Mouse (Mus musculus): Measurements from ENCODE around the gene Msantd2.

The Msantd2 gene

DNA sequence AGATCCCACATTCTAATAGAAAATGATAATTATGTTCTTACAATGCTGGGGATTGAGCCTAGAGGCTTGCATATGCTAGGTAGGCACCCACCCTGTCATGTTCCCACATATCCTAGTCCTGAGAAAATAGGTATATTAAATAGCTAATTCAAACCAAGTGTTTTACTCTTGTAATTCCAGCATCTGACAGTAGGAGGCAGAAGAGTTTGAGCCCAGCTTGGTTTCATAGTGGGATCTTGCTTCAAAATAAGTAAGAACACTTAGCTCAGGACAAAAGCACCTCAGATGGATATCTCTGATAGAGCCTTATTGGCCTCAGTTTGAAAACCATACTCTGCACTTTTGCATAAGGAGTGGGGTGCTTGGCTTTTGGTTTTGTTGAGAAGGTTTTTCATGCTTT is 15.2 kb downstream of the Msantd2 start:
- DNase-seq (ENCODE audit: low spot score), result no peak

DNA sequence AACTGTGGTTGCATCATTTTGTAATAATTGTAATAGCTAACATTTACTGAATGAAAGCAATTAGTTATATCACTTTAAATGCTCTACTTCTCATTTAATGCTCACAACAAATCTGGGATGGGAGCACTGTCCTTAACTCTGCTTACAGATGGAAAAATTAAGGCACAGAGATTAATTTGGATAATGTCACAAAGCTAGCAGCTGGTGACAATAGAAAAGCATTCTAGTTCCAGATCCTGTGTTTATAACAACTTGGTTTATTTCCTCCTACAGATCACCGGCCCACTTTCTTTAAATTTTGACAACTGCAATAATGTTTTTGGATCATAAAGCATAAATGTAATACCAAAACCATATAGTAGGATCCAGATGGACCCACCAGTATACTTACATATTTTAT is 16.9 kb downstream of the Msantd2 start:
- no peak for DNase-seq (ENCODE audit: low spot score)

DNA sequence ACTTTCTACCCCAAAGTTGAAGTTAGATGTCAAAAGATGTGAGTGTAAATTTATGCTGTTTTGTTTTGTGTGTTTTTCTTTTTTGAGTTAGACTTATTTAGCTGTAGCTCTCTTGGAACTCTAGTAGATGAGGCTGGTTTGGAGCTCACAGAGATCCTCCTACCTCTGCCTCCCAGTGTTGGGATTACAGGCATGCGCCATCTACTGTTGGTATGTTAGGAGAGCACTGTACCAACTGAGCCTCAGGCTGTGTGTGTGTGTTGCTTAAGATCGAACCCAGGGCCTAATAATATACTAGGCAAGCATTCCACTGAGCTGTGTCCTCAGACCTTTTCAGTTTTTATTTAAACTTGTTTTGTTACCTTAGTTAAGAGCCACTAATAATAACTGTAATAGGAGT is 23.0 kb downstream of the Msantd2 start:
- DNase-seq (ENCODE audit: low spot score), result no peak

DNA sequence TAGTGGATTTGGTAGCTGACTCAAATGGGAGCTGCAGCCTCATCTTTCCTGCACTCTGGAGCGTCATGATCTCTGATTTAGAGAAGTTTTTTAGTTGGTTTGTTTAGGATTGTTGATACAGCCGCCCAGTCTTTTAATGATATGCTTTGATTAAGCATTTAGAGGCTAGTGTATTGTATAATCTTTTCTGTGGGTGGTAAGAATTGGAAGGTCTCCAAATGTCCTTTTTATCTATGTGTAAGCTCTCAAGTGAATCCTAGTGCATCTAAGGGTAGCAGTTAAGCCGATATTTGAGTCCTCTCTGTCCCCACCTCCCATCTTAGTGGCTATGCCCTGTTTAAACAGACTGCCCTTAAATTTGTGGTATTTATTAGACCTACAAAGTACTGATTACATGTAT is 25.3 kb downstream of the Msantd2 start:
- DNase-seq (ENCODE audit: low spot score), result no peak

DNA sequence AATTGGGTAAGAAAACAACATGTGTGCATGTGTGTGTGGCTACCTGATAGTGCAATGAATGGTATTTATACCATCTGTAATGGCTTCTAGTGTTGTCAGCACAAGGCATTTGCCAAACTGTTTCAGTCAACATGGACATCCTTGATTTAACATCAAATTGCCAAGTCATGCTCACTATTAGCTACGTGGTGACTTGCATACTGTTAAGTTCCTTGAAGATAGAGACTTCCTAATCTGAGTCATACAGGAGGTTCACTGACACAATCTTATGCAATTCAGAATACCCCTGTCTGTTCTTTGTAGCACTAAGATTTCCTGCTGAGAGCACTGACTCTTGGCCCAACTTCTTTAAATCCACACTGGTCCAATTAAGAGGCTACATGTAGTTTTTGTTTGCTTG is 28.3 kb downstream of the Msantd2 start:
- no peak for DNase-seq (ENCODE audit: low spot score)

DNA sequence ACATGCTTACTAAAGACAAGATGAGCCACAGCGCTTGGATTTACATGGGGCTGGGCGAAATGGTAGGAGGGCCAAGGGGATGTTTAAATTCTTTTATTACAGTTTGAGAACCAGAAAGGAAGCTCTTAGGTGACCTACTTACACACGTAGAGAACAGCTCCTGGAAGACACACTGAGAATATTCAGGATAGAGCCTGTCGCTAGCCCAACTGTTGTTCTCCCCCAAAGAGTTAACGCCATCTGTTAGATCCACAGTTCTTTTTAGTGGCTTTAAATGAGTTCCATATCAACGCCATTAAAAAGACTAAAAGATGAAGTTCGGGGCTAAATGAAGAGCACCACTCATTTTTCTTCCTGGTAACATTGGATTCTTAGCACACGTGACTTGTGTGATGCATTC is 29.9 kb downstream of the Msantd2 start:
- no peak for DNase-seq (ENCODE audit: low spot score)

DNA sequence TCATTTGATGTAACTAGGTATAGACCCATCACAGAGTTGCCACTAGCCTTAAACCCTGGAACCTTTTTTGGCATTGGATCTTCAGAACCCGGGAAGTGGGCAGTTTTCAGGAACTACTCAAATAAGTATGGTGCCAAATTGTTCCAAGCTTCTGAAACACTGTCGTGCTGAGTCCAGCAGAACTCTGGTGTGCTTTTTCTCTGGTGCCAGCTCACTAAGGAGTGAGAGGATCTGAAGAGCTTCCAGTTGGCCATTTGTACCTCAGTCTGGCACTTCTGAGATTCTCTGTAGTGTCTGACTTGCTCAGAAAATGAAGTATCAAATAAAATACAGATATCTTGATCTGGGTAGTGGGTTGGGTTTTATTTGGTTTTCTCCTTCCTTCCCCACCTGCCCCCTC is 30.9 kb downstream of the Msantd2 start:
- DNase-seq (ENCODE audit: low spot score), result no peak

DNA sequence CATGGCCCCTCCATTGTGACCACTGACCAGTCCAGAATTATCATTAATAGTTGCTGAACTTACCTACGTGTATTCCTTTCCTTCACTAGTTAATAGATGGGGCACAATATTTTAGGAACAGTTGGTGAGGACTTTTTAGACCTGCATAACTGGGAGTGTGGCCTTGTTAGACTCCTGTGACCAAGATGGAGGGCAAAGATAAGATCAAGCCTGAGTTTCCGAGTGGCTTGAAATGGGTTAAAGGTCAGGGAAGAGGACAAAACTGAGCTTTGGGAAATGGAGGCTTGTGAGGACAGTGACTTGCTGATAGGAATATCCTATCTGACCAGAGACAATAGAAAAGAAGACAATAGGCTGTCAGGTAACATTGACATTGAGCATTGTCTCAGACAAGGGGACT is 36.3 kb downstream of the Msantd2 start:
- DNase-seq (ENCODE audit: low spot score), result no peak

DNA sequence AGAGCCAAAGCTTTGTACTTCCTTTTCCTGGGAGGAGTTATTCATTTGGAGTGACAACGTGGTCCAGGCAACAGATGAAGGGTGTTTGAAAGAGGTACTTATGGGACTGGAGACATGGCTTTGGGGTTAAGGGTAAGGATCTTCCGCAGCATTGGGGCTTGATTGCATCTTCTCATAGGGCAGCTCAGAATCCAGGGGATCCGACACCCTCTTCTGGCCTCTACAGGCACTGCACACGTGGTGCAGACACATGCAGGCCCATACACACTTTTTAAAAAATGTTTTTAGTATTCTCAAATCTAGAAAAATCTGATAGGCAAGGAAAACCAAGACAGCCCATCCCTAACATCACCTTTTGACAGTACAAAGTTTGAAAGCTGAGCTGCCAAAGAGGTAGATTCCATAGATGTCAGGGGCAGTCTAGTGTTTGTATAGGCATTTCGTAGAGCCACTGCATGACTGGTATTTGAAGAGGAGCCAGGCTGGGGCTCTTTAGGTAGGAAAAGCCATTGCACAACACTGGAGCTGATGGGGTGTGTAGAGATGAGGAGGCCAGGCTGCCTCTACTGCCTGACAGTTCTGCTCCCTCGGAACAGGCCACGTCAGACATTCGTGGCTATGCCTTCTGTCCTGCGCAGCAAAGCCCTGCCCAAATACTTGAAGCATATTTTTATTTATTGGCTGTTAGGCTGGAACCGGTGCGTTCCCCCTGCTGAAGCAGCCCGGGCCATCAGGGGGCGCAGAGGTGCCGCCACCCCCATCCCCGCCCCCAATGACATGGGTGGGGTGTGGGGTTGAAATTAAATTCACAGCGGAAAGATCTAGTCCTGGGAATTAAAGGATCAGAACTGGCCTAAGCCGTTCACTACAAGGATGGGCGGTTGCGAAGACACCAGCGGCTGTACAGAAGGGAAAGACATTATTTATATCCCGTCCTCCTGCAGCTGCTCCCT is 37.6 kb downstream of the Msantd2 start:
- no peak for DNase-seq (ENCODE audit: low spot score)

DNA sequence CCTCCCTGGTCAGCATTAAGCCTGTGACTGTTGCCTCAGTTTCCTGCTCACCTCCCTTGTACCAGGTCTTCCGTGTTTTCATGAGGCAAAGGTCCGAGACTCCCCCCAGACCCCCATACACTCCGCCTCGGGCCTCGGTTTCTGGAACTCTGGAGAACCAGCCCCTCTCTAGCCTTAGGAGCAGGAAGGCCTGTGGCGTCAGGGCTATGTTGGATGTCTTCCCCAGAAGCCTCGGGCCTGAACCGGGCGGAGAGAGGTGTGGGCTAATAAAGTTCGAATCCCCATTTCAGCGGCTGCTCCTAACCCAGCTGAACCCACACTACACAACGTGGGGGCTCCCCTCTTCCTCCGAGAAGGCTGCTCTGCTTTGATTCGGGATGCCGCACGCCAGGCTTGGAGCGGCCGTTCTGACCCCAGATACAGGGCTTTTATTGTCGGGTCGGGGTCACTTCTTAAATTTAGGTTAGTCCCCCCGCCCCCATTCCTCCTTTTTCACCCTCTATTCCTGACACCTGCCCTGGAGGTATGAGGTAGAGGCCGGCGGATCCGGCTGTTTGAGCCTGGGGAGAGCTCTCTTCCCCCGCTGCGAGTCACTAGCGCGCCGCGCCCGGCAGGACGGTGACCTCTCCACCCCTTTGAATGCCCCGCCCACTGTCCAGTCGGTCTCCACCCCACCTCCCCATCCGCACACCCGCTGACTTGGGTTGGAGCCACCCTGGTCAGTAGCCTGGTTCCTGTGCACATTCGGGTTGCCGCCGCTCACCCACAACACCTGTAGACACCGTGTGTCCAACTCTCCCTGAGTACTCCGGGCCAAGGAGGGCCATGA is 38.5 kb downstream of the Msantd2 start, which contains the start of gene Esam:
Esam (plus strand) TSS at position 683 of the 829 bp plus-strand sequence.
- DNase-seq (ENCODE audit: low spot score), result no peak

DNA sequence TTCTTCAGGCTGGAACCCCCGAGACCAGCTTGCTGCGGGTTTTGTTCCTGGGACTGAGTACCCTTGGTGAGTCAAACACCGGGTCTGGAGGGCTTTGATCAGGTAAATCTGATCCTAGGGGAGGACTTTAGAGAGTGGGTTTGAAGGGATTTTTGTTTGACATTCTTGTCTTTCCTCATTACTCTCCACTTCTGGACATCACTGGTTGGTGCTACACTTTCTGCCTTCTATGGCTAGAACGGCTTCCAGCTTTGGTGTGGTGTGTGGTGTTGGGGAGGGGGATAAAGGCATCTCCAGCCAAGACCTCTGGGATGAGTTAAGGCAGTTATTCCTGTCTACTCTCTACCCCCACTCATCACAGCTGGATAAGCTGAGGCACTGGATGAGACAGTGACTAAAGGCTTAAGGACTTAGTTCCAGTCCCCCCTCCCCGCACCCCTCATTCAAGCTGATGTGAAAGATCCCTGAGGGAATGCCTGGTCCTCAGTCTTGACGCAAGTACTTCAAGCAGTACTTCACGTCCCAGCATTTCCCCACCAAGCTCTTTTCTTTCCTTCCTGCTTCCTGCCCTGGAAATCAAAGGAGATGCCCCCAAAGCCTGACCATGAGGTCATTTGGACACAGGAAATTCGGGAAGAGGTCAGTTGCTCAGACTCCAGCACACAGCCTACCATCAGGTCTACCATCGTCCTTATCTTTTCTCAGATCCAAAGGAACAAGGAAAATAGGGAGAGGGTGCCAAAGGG is 39.3 kb downstream of the Msantd2 start:
- DNase-seq (ENCODE audit: low spot score), result no peak

DNA sequence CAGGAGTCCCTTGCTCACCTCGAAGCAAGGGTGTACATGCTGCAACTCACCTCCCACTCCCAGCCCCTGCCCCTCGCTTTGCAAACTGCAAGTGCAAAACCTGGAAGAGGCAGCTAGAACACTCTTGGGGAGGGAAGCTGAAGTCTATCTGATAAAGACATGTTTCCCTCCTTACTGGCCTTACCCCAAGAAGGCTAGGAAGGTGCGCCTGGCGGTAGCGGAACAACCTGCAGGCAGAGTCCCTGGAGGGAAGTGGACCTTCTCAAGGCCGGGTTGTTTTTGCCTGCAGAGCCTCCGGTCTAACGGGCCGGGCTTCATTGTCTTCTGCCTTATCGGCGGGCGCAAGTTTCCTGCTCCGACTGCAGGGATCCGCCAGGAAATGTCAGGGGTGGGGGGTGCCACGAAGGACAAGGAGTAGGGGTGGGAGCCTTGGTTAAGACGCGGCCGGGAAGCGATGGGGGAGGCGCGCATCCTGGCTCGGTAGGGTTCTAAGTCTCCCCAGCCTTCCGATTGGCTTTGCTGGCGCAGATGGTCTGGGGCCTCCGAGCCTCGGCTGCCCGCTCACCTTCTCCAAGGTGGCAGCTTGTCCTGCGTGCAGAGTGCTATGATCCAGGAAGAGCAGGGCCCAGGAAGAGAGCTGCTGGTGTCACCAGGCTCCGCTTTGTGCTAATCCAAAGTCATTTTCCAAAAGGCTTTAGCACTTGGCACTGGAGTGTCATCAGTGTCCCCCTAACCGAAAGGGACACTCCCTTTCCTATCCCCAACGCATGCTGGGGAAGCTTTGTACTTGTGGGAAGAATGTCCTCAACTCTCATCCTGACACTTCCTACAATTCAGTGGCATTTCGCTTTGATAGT is 41.1 kb downstream of the Msantd2 start:
- no peak for DNase-seq (ENCODE audit: low spot score)

DNA sequence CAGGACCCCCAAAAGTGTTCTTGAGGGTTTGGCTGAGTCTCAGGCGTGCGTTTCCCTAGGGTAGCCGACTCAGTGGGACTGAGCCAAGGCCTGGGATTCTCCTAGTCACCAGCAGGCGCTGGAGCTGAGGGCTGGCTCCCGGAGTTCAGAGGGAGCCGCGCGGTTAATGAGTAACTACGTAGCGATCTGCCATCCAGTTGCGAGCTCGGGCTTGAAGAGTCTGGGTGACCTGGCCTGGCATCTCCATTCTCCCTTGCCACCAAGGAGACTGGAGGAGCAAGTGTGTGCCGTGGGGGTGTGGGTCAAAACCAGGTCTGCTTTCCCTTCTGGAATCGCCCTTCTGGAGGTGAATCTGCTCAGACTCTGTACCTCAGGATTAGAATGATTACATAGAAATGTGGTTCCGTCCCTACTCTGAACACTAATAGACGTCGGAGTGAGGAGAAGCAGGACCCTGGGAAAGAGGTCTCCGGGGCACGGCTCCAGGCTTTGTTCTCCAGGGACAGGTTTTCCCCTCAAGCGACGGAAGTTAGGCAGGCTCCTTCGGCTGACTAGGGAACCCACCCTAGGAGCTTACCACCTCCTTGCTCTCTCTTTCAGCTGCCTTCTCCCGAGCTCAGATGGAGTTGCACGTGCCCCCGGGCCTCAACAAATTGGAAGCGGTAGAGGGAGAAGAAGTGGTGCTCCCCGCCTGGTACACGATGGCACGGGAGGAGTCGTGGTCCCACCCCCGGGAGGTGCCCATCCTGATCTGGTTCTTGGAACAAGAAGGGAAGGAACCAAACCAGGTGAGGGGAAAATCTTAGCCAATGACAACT is 42.0 kb downstream of the Msantd2 start:
- DNase-seq (ENCODE audit: low spot score), result no peak

DNA sequence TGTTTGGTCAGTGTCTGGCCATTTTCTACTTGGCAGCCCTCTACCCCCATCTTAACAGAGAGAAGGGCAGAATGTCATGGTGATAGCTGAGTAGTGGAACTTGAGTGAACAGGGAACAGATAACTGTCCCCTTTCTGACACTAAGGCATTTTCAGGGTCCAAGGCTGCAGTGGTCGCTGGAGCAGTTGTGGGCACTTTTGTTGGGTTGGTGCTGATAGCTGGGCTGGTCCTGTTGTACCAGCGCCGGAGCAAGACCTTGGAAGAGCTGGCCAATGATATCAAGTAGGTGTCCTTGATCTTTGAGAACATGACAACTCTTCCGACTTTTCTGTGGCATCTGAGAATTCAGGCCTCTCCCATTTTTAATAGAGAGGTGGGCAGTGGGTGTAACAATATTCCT is 47.7 kb downstream of the Msantd2 start:
- DNase-seq (ENCODE audit: low spot score), result no peak

DNA sequence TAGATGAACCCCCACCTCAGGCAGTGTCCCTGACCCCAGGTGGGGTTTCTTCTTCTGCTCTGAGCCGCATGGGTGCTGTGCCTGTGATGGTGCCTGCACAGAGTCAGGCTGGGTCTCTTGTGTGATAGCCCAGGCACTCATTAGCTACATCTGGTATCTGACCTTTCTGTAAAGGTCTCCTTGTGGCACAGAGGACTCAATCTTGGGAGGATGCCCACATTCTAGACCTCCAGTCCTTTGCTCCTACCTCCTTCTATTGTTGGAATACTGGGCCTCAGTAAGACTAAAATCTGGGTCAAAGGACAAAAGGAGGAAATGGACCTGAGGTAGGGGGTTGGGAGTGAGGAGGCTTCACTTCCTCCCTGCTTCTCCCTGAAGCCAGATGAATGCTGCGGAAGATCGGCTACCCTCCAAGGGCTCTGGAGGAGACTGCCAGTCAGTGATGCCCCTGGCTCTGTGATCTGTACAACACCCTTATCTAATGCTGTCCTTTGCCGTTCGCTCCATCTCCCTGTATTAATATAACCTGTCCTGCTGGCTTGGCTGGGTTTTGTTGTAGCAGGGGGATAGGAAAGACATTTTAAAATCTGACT is 48.6 kb downstream of the Msantd2 start:
- no peak for DNase-seq (ENCODE audit: low spot score)

DNA sequence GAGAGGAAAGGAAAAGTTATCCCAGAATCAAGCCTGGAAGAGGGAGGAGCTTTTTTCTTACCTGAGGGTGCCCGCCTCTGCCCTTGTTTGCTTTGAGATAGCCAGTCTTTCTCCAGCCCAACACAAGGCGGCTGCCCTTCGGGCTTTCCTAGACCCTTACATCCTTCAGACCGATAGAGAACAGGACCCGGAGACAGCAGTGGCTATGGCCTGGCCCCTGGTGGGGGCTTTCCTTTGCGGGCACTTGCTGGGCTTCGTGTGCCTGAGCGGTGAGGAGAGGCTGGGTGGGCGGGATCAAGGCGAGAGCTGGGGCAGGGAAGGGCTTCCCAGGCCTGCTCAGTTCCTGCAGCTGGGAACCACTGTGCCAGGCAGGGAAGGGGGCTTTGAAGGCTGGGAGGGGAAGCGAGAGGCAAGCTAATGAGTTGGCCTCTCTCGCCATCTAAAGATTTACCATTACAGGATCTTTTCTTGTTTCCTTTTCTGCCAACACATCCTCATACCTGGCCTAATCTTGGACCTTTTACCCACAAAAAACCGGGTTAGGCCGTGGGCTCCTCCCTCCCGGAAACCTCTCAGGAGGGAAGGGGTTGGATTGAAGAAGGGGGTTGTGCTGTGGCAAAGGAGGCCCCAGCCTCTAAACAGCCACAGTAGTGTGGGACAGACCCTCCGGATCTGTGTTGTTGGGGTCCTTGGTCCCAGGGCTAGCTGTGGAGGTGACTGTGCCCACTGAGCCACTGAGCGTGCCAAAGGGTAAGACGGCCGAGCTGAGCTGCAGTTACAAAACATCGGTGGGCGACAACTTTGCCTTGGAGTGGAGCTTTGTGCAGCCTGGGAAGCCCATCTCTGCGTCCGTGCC is 50.3 kb downstream of the Msantd2 start, which contains the start of gene Vsig2:
Vsig2 (plus strand) TSS at position 86 of the 856 bp plus-strand sequence.
- no peak for DNase-seq (ENCODE audit: low spot score)

DNA sequence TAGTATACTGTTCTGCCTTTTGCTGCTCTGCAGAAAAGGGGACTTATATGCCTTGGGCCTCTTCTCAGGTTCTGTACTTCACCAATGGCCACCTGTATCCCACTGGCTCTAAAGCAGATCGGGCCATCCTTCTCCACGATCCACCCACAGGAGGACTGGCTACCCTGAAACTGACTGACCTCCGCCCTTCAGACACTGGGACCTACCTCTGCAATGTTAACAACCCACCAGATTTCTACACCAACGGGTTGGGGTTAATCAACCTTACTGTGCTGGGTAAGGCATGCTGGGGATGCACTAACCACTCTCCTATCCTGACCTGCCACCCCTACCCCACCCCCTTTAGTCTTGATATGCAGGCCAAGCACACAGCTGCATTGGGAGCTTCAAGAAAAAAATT is 51.1 kb downstream of the Msantd2 start:
- no peak for DNase-seq (ENCODE audit: low spot score)

DNA sequence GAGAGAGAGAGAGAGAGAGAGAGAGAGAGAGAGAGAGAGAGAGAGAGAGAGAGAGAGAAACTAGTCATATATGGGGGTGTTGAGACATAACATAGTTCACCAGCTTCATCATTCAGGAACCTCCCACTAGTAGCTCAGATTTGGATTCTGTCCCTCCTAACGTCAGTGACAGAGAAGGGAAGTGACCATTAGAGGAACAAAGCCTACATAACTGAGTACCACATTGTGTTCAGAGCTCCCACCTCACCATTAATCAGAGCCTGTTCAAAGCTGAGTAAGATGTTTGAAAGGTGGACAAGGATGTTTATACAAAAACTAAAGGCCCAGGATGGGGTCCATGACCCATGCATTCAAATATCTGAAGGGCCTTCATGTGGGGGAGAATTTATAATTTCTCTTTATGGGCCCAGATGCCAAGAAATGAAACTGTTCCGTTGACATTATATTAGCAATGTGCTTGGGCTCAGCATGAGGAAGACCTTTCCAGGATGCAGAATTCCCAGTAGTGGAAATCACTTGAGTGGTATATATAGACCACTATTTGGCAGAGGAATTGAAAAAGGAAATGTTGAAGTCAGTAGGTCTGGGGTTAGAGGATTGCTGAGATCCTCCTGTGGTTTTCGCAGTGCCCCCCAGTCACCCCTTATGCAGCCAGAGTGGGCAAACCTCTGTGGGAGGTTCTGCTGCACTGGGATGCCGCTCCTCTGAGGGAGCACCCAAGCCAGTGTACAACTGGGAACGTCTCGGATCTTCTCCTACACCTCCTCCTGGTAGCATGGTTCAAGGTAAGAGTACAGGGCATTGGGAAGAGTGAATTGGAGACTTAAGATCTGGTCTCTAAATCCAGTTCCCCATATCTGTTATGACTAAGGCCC is 51.8 kb downstream of the Msantd2 start:
- DNase-seq (ENCODE audit: low spot score), result no peak

Measured in adipocyte (in vitro differentiated cells).